Mouse (Mus musculus) liver, embryonic 14.5 days (tissue): Measurements from ENCODE around the gene Arnt2.

Source experiments
- CTCF ChIP-seq: IDR thresholded peaks from 2 replicates; pipeline ENCODE4 v1.5.1; 2016; ENCODE audit warnings: antibody characterized with exemption, low read depth, control low read depth
- EP300 ChIP-seq: IDR thresholded peaks from 2 replicates; pipeline ENCODE4 v1.6.1; 2016; ENCODE audit warnings: antibody characterized with exemption, low read depth

DNA sequence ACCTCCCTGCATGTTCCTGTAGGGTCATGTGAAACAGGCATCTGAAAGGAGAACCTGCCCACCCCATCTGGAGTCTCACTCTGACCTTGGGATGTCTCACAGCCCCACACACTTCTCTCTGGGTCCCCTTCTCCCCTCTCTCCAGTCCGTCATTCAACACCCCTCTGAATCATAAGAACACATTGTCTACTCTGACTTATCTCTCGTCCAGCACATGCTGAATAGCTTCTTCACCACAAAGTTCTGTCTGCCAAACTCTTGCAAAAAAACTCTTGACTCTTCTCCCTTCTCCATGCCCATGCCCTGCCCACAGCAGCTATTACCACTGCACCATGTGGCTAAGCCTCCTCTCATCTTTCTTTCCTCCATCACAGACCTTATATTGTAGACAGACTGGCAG is 60.0 kb downstream of the Arnt2 start:
- TF ChIP-seq CTCF, result no peak
- TF ChIP-seq EP300, result no peak
